Mouse (Mus musculus) embryonic facial prominence, embryonic 14.5 days (tissue): ENCODE data around the gene Platr17. TPM values are rescaled to one million over a fixed set of nuclear protein-coding genes. Genes with fewer than 3 reads are reported as not detected.
"Not testable (repeated sequence)": the region's sequence is repeated elsewhere in the genome, so short reads cannot be mapped to it uniquely, and the experiment has no call there.

Source experiments
- ATAC-seq: fragments of 200-750 bp; cut with Nextera tagmentation; 2 replicates; pipeline ENCODE4 v1.8.0; 2017; ENCODE audit warnings: low read depth, moderate number of reproducible peaks, moderate TSS enrichment
- DNase-seq: peaks from one replicate; pipeline ENCODE4 v3.0.0-alpha.2; 2015; ENCODE audit warnings: low spot score
- H3K27ac ChIP-seq: fragments of 300-500 bp; sonication (generic); replicated peaks from 2 replicates; pipeline ENCODE4 v1.5.1; 2014; ENCODE audit warnings: low read depth, mild to moderate bottlenecking, low read length, moderate library complexity
- H3K27me3 ChIP-seq: fragments of 300-500 bp; sonication (generic); replicated peaks from 2 replicates; pipeline ENCODE4 v1.6.1; 2014; ENCODE audit warnings: low read length; ENCODE audit not compliant: control insufficient read depth, insufficient read depth
- H3K36me3 ChIP-seq: fragments of 300-500 bp; sonication (generic); 2 replicates; pipeline ENCODE4 v1.6.1; 2014; ENCODE audit warnings: low read length, mixed read lengths; ENCODE audit not compliant: control insufficient read depth, insufficient read depth
- H3K4me1 ChIP-seq: fragments of 300-500 bp; sonication (generic); 2 replicates; pipeline ENCODE4 v1.6.1; 2014; ENCODE audit warnings: antibody characterized with exemption, low read length; ENCODE audit not compliant: control insufficient read depth, insufficient read depth
- H3K4me2 ChIP-seq: fragments of 300-500 bp; sonication (generic); 2 replicates; pipeline ENCODE4 v1.6.1; 2014; ENCODE audit warnings: low read depth, mild to moderate bottlenecking, low read length, moderate library complexity, mixed read lengths
- H3K4me3 ChIP-seq: fragments of 300-500 bp; sonication (generic); 2 replicates; pipeline ENCODE4 v1.5.1; 2014; ENCODE audit warnings: low read depth, mild to moderate bottlenecking, low read length
- H3K9ac ChIP-seq: fragments of 300-500 bp; sonication (generic); 2 replicates; pipeline ENCODE4 v1.6.1; 2014; ENCODE audit warnings: low read depth, mild to moderate bottlenecking, low read length, moderate library complexity, mixed read lengths
- H3K9me3 ChIP-seq: fragments of 300-500 bp; sonication (generic); 2 replicates; pipeline ENCODE4 v1.6.1; 2016; ENCODE audit warnings: low read length; ENCODE audit not compliant: control insufficient read depth
- WGBS: fragments of 180-500 bp; shearing (Covaris S2); extraction: QIAGEN DNeasy Blood & Tissue Kit; methylation state at CpG from one replicate; pipeline ENCODE4 v1.1.7; 2014; 5-methylcytosine and 5-hydroxymethylcytosine counted together
- polyA plus RNA-seq: library from polyadenylated mRNA; unstranded; fragments of >200 nt; fragmentation: Nextera tagmentation; extraction: Ambion mirVana; gene quantifications from 2 replicates; pipeline ENCODE4 v1.2.1, GENCODE M21; 2014

The Platr17 gene
- polyA plus RNA-seq, 1 experiment from 2014 or later = not detected

DNA sequence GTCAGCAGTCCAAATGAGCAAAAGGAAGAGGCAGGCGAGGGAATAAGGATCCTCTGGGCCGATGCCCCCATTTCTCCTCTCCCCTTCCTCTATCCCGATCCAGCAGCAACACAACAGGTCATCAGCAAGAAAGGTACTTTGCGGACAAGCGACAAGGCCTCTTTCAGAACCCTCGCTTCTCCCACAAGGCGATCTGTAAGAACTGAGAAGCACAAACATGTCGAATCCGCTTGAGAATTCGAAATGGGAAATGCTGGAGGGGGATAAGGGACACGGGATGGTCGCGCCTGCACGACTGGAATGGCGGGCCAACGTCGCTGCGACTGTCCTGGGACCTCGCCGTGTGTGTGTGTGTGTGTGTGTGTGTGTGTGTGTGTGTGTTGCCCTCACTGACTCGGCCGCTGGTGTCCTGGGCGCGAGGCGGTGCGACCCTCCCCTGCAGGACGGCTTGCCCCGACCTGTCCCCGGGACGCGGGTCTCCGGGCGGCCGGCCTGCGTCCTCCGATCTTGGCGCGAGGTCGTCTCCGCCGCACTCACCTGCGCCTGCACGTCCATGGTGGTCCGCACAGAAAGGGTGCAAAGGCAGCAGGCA lies 14.9 kb upstream of the Platr17 start:
- not testable (repeated sequence) for H3K27me3 ChIP-seq, H3K4me1 ChIP-seq, H3K27ac ChIP-seq, DNase-seq, ATAC-seq, H3K9me3 ChIP-seq, H3K36me3 ChIP-seq
- Histone ChIP-seq H3K4me3 (peak overlapping the region; percentile 61), H3K4me2 (peak overlapping the region; percentile 63), H3K9ac (peak overlapping the region; percentile 70)
- 1% methylated on average over 17 of the region's 44 CpGs for WGBS

DNA sequence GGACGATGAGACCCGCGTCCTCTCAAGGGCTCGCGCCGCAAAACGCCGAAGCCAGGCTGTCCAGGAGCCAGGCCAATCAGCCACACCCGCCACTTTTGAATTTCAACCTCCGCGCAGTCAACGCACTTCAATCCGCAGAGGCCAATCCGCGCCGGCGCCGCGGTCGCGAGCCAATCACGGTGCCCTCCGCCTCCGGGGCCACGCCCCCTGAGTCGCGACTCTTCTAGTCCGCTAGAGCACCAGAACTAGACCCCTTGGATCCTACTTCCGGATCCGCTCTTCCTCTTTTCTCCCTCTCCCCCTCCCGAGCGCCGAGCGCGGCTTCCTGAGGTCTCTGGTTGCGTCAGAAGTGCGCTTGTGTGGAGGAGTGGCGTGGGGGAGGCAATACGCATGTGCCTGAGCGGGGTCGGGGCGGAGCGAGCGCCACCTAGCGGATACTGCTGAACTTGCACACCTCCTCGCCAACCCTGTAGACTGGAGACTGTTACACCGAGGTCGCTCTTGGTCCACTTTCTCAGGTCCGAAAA lies 14.3 kb upstream of the Platr17 start, which contains the start of gene Kifc1:
Gene Kifc1, minus strand, starts transcription at position 129 of the 527 bp plus-strand sequence.
- H3K27ac ChIP-seq = no peak within 1 kb of the TSS
- WGBS = 1% methylated on average over 30 of the region's 49 CpGs
- peak within 1 kb of the TSS; percentile 70 for H3K9ac ChIP-seq
- H3K4me3 ChIP-seq = peak within 1 kb of the TSS; percentile 61
- H3K9me3 ChIP-seq = no peaks in the 10 kb centered on the region
- H3K4me2 ChIP-seq = peak within 1 kb of the TSS; percentile 63
- DNase-seq = peak; percentile 100
- peaks cover 9% of the 10 kb centered on the region; the same call in 1 of the 2 replicates for H3K4me1 ChIP-seq
- H3K27me3 ChIP-seq = no peaks in the 10 kb centered on the region
- peak; percentile 99 for ATAC-seq
- H3K36me3 ChIP-seq = 0 out of 2 replicates have a peak, but pooled peaks cover 8% of the 10 kb centered on the region

DNA sequence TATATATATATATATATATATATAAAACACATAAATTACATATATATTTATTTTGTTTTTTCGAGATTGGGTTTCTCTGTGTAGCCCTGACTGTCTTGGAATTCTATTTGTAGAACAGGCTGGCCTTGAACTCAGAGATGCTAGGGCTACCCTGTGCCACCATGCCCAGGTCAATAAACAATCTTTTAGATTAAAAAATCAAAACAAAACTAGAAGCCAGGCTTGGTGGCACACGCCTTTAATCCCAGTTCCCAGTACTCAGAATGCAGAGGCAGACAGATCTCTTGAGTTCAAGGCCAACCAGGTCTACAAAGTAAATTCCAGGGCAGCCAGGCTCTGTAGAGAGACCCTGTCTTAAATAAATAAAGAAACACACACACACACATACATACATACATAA lies 13.6 kb upstream of the Platr17 start:
- ATAC-seq = no peak

DNA sequence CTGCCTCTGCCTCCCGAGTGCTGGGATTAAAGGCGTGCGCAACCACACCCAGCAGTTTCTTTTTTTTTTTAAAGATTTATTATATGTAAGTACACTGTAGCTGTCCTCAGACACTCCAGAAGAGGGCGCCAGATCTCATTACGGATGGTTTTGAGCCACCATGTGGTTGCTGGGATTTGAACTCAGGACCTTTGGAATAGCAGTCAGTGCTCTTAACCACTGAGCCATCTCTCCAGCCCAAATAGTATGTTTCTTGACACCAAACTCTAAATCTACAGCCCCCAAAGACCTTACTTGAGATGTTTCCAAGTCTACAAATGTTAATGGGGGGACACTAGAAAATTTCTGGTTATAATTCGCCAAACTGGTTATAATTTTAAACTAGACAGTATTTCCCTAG lies 13.0 kb upstream of the Platr17 start:
- not testable (repeated sequence) for H3K9me3 ChIP-seq, H3K27me3 ChIP-seq, H3K27ac ChIP-seq, ATAC-seq, DNase-seq, H3K36me3 ChIP-seq, H3K4me3 ChIP-seq, H3K4me1 ChIP-seq, H3K4me2 ChIP-seq, H3K9ac ChIP-seq
- WGBS = 70% methylated on average over 6 of the region's 6 CpGs

More for the DNA sequence above, 13.6 kb upstream of the Platr17 start:
- Histone ChIP-seq H3K4me3 (no peak overlapping the region), H3K27ac (no peak overlapping the region), H3K9me3 (no peaks in the 10 kb centered on the region), H3K4me1 (peaks cover 9% of the 10 kb centered on the region; the same call in 1 of the 2 replicates), H3K27me3 (no peaks in the 10 kb centered on the region), H3K36me3 (0 out of 2 replicates have a peak, but pooled peaks cover under 1% of the 10 kb centered on the region), H3K4me2 (no peak overlapping the region), H3K9ac (no peak overlapping the region)
- 66% methylated on average over 2 of the region's 2 CpGs for WGBS
- no peak for DNase-seq

DNA sequence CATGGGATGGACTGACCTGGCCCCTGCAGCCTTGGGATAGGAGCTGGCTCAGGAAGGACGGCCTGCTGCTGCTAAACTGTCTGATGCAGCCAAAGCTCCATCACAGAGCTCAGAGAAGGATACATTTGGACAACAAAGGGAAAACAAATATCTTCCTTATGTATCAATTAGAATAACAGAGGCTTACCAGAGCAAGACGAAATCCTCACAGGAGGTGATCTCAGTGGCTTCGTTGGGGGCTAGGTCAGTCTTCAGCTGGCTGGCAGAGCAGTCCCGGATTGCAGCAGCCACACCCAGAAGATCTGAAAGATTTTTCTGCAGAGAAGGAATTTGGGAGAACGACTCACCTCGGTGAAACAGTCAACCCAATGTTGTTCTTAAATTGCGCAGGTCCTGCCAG lies 12.5 kb upstream of the Platr17 start:
- ATAC-seq = no peak
- Histone ChIP-seq H3K27me3 (no peaks in the 10 kb centered on the region), H3K4me2 (no peak overlapping the region), H3K9ac (no peak overlapping the region), H3K9me3 (no peaks in the 10 kb centered on the region), H3K4me1 (peaks cover 9% of the 10 kb centered on the region; the same call in 1 of the 2 replicates), H3K36me3 (no peaks in the 10 kb centered on the region), H3K4me3 (no peak overlapping the region), H3K27ac (no peak overlapping the region)
- WGBS = 14% methylated on average over 7 of the region's 7 CpGs
- DNase-seq = no peak

- H3K9ac ChIP-seq, DNase-seq, H3K4me1 ChIP-seq, H3K4me2 ChIP-seq, H3K36me3 ChIP-seq, H3K9me3 ChIP-seq, H3K27me3 ChIP-seq, ATAC-seq, H3K27ac ChIP-seq, H3K4me3 ChIP-seq: not testable (repeated sequence)
- WGBS = 74% methylated on average over 4 of the region's 4 CpGs
These were observed 11.9 kb upstream of the Platr17 start for GRCm38 (mm10) chr17:33893011-33893410.

- Histone ChIP-seq H3K27me3 (no peaks in the 10 kb centered on the region), H3K27ac (no peak overlapping the region), H3K36me3 (no peaks in the 10 kb centered on the region), H3K9me3 (no peaks in the 10 kb centered on the region), H3K4me3 (no peak overlapping the region), H3K4me2 (no peak overlapping the region), H3K9ac (no peak overlapping the region), H3K4me1 (no peaks in the 10 kb centered on the region)
- WGBS = 39% methylated on average over 6 of the region's 6 CpGs
- ATAC-seq (no peak), DNase-seq (peak; percentile 60)
These were observed 7.7 kb upstream of the Platr17 start for GRCm38 (mm10) chr17:33897114-33897794.

DNA sequence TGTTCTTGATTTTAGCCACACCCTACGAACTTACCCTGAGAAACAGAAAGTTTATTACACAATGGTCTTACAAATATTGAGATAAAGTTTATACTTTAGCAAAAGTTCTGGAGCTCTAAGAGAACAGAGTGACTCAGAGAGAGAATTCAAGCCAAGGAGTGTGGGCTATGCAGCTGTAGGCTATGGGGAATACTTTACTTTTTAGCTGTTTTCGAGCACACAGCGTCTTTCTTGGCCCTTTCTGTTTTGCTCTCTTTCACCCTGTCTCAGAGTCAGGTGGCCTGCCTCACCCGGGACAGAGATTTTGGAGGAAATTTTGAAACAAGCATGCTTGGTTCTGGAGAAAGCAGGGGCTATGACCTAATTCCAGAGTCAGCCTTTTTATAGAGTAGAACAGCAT lies 6.7 kb upstream of the Platr17 start:
- 78% methylated on average over 4 of the region's 4 CpGs for WGBS
- H3K27me3 ChIP-seq, ATAC-seq, H3K27ac ChIP-seq, H3K9ac ChIP-seq, H3K4me1 ChIP-seq, H3K4me2 ChIP-seq, DNase-seq, H3K9me3 ChIP-seq, H3K36me3 ChIP-seq, H3K4me3 ChIP-seq: not testable (repeated sequence)
